Mouse (Mus musculus): ENCODE results near the gene 4930415O20Rik.

GRCm38 (mm10) chr15:98568256-98569033 is 2.4 kb upstream of the 4930415O20Rik start:
- TF ChIP-seq CTCF (IDR thresholded peaks at IDR 0.05; ENCODE audit: low read depth, low read length), result no peak
- TF ChIP-seq POLR2A (IDR thresholded peaks at IDR 0.05; ENCODE audit: borderline replicate concordance, low read depth, low read length), result no peak
